Mouse (Mus musculus) cortical plate, adult 2 months (tissue): Measurements from ENCODE around the gene Olfr455.

Experiments
- CTCF ChIP-seq: fragments of 200-500 bp; IDR thresholded peaks from 2 replicates; pipeline ENCODE4 v1.5.1; 2011; ENCODE audit warnings: mild to moderate bottlenecking, control low read depth, low read length; ENCODE audit not compliant: insufficient read depth; ENCODE audit errors: extremely low read depth
- POLR2A ChIP-seq: fragments of 200-500 bp; IDR thresholded peaks from 2 replicates; pipeline ENCODE4 v1.6.1; 2011; ENCODE audit warnings: mild to moderate bottlenecking, low read length, control low read depth; ENCODE audit not compliant: insufficient read depth; ENCODE audit errors: extremely low read depth

- TF ChIP-seq CTCF (no peak), POLR2A (no peak)
Observed at GRCm38 (mm10) chr6:42586569-42586968, 39.2 kb upstream of the Olfr455 start.
